ENCODE assay signal across 8 mouse cellular contexts in genomic region chr13:62652681-62653368, GRCm38 (mm10). TPM values are rescaled to one million over a fixed set of nuclear protein-coding genes. Genes with fewer than 3 reads are reported as not detected.
DNase-seq lines count a peak whose midpoint lies in the region; ATAC-seq and TF ChIP-seq lines count a peak whose summit lies in the region.
"Not testable (repeated sequence)": the region's sequence is repeated elsewhere in the genome, so short reads cannot be mapped to it uniquely, and the experiment has no call there.

No protein-coding gene starts in this region.

- not testable (repeated sequence) for H3K27ac ChIP-seq in cortical plate, adult 2 months (ENCODE audit: insufficient read depth, low read length)

- DNase-seq in gastrocnemius, postnatal 10 days = peak; percentile 28
- peak; percentile 89 for DNase-seq in induced T-regulatory cell, adult 2 months (ENCODE audit: low read depth)
- DNase-seq in left cerebral cortex, adult 8-10 months (ENCODE audit: low spot score in 2 of 2) = peak; percentile 28 to 67
- peak; percentile 79 for DNase-seq in right cerebral cortex, adult 18-20 months
- DNase-seq in urinary bladder, postnatal 14 days (ENCODE audit: low spot score) = peak; percentile 77

- H3K4me3 ChIP-seq in cortical plate, adult 2 months (ENCODE audit: insufficient read depth, low read length) = peak overlapping the region; percentile 54

- peak; percentile 100 for ATAC-seq in activated CD4-positive, CD25-positive, alpha-beta regulatory T cell, adult 4 months
- peak; percentile 100 for ATAC-seq in megakaryocyte, adult 5-6 weeks (ENCODE audit: poor library complexity, severe bottlenecking)

- TF ChIP-seq POLR2A in cortical plate, adult 2 months (IDR thresholded peaks at IDR 0.05; ENCODE audit: extremely low read depth, insufficient read depth, low read length) = 0 out of 2 replicates have a peak, but pooled peaks have one; percentile 30

- TF ChIP-seq CTCF in cortical plate, adult 2 months (IDR thresholded peaks at IDR 0.05; ENCODE audit: extremely low read depth, insufficient read depth, low read length) = not testable (repeated sequence)

- not testable (repeated sequence) for H3K4me1 ChIP-seq in cortical plate, adult 2 months (ENCODE audit: control insufficient read depth, insufficient read depth, low read length)

RNA-seq across cellular contexts. Expression of gene 6720489N17Rik, which starts 28.8 kb away (rescaled TPM):
- 1 to 10 TPM; 3.9 to 8.3 TPM for polyA plus RNA-seq in activated CD4-positive, CD25-positive, alpha-beta regulatory T cell, adult 4 months (2017; shearing (Covaris generic))
- 4.1 and 4.7 TPM in 2 replicates for polyA plus RNA-seq in cortical plate, adult 2 months (2012; rRNA removed)
- total RNA-seq in gastrocnemius, postnatal 10 days (2021) = 1 to 10 TPM; 2.2 to 2.5 TPM
- 1 to 10 TPM; 2.5 to 5.2 (median 4.2) TPM for total RNA-seq in left cerebral cortex, adult 8-10 months (2022)
- total RNA-seq in megakaryocyte, adult 5-6 weeks (2015) = 13.0 and 19.5 TPM in 2 replicates
- 9.6 and 14.9 TPM in 2 replicates for total RNA-seq in megakaryocyte, adult 5-6 weeks (2017)

Comparison
In these comparisons a context has a peak if more than half of its experiments do, and no peak if none do; other contexts are left out.
1. DNase-seq: peak in every context shown above with its lines; median percentile 89 in induced T-regulatory cell, adult 2 months; 79 in right cerebral cortex, adult 18-20 months; 77 in urinary bladder, postnatal 14 days; 48 in left cerebral cortex, adult 8-10 months; 28 in gastrocnemius, postnatal 10 days.